Mouse (Mus musculus): ENCODE measurements around the gene Naa80. TPM values are rescaled to one million over a fixed set of nuclear protein-coding genes. Genes with fewer than 3 reads are reported as not detected.
A peak's percentile ranks its signal among the peaks of the same experiment; 100 is the strongest.

The Naa80 gene
- total and polyA plus RNA-seq, 2 experiments: 12.3 to 130 TPM

GRCm38 (mm10) chr9:107539940-107540339 is 38.7 kb upstream of the Naa80 start:
- no peaks in the 10 kb centered on the region for H3K27me3 ChIP-seq (ENCODE audit: control insufficient read depth, insufficient read depth, low read length)
- no peak overlapping the region for H3K27ac ChIP-seq (replicated peaks; ENCODE audit: insufficient read depth, low read depth, low read length)
- no peak overlapping the region for H3K9ac ChIP-seq (ENCODE audit: low read depth, low read length)
- peaks cover 24% of the 10 kb centered on the region for H3K4me1 ChIP-seq (ENCODE audit: control insufficient read depth, insufficient read depth, low read length)
- 96% methylated on average over 8 of the region's 8 CpGs for WGBS
- TF ChIP-seq POLR2A (IDR thresholded peaks at IDR 0.05; ENCODE audit: extremely low read depth, insufficient read depth, low read length) (no peak), CTCF (IDR thresholded peaks at IDR 0.05; ENCODE audit: low read depth, low read length) (no peak)
- no peaks in the 10 kb centered on the region; the same call in 1 of the 2 replicates for H3K36me3 ChIP-seq (ENCODE audit: control insufficient read depth, insufficient read depth, low read length)
- no peak for DNase-seq (ENCODE audit: extremely low read depth, low read depth, low spot score)
- H3K79me2 ChIP-seq (ENCODE audit: control insufficient read depth, insufficient read depth, low read length): peaks cover 20% of the 10 kb centered on the region; the same call in 1 of the 2 replicates
- H3K4me3 ChIP-seq (ENCODE audit: insufficient read depth, low read depth, low read length): no peak overlapping the region

GRCm38 (mm10) chr9:107540420-107540819 is 38.3 kb upstream of the Naa80 start:
- DNase-seq (ENCODE audit: extremely low read depth, low read depth, low spot score): no peak
- Histone ChIP-seq H3K9ac (ENCODE audit: low read depth, low read length) (no peak overlapping the region), H3K79me2 (ENCODE audit: control insufficient read depth, insufficient read depth, low read length) (peaks cover 16% of the 10 kb centered on the region; the same call in 1 of the 2 replicates), H3K4me1 (ENCODE audit: control insufficient read depth, insufficient read depth, low read length) (peaks cover 20% of the 10 kb centered on the region), H3K27me3 (ENCODE audit: control insufficient read depth, insufficient read depth, low read length) (no peaks in the 10 kb centered on the region), H3K27ac (replicated peaks; ENCODE audit: insufficient read depth, low read depth, low read length) (no peak overlapping the region), H3K4me3 (ENCODE audit: insufficient read depth, low read depth, low read length) (no peak overlapping the region), H3K36me3 (ENCODE audit: control insufficient read depth, insufficient read depth, low read length) (no peaks in the 10 kb centered on the region; the same call in 1 of the 2 replicates)
- TF ChIP-seq CTCF (IDR thresholded peaks at IDR 0.05; ENCODE audit: low read depth, low read length) (no peak), POLR2A (IDR thresholded peaks at IDR 0.05; ENCODE audit: extremely low read depth, insufficient read depth, low read length) (no peak)
- WGBS: 68% methylated on average over 4 of the region's 4 CpGs

- Histone ChIP-seq H3K4me3 (ENCODE audit: insufficient read depth, low read depth, low read length) (no peak overlapping the region), H3K27me3 (ENCODE audit: control insufficient read depth, insufficient read depth, low read length) (no peaks in the 10 kb centered on the region), H3K4me1 (ENCODE audit: control insufficient read depth, insufficient read depth, low read length) (peaks cover 15% of the 10 kb centered on the region), H3K36me3 (ENCODE audit: control insufficient read depth, insufficient read depth, low read length) (no peaks in the 10 kb centered on the region; the same call in 1 of the 2 replicates), H3K79me2 (ENCODE audit: control insufficient read depth, insufficient read depth, low read length) (peaks cover 10% of the 10 kb centered on the region; the same call in 1 of the 2 replicates), H3K27ac (replicated peaks; ENCODE audit: insufficient read depth, low read depth, low read length) (no peak overlapping the region), H3K9ac (ENCODE audit: low read depth, low read length) (no peak overlapping the region)
- no peak for DNase-seq (ENCODE audit: extremely low read depth, low read depth, low spot score)
- TF ChIP-seq POLR2A (IDR thresholded peaks at IDR 0.05; ENCODE audit: extremely low read depth, insufficient read depth, low read length) (no peak), CTCF (IDR thresholded peaks at IDR 0.05; ENCODE audit: low read depth, low read length) (no peak)
- 45% methylated on average over 10 of the region's 10 CpGs for WGBS
Measured at GRCm38 (mm10) chr9:107541005-107541404, 37.7 kb upstream of the Naa80 start.

GRCm38 (mm10) chr9:107541474-107542351 is 37.0 kb upstream of the Naa80 start, which contains the start of the genes Cyb561d2 and Nprl2:
Cyb561d2 (minus strand) TSS chr9:107542193.
Nprl2 (plus strand) TSS chr9:107542226.
- peak within 1 kb of the TSS; percentile 74 for H3K4me3 ChIP-seq (ENCODE audit: insufficient read depth, low read depth, low read length)
- no peak for TF ChIP-seq CTCF (IDR thresholded peaks at IDR 0.05; ENCODE audit: low read depth, low read length)
- TF ChIP-seq POLR2A (IDR thresholded peaks at IDR 0.05; ENCODE audit: extremely low read depth, insufficient read depth, low read length): 0 out of 2 replicates have a peak, but pooled peaks have one; percentile 27
- H3K27ac ChIP-seq (replicated peaks; ENCODE audit: insufficient read depth, low read depth, low read length): peak within 1 kb of the TSS; percentile 87
- no peaks in the 10 kb centered on the region; the same call in 1 of the 2 replicates for H3K36me3 ChIP-seq (ENCODE audit: control insufficient read depth, insufficient read depth, low read length)
- WGBS: under 1% methylated on average over 46 of the region's 46 CpGs
- DNase-seq (ENCODE audit: extremely low read depth, low read depth, low spot score): peak; percentile 91
- peak within 1 kb of the TSS; percentile 71 for H3K9ac ChIP-seq (ENCODE audit: low read depth, low read length)
- peaks cover 4% of the 10 kb centered on the region; the same call in 1 of the 2 replicates for H3K79me2 ChIP-seq (ENCODE audit: control insufficient read depth, insufficient read depth, low read length)
- H3K27me3 ChIP-seq (ENCODE audit: control insufficient read depth, insufficient read depth, low read length): no peaks in the 10 kb centered on the region
- peaks cover 8% of the 10 kb centered on the region for H3K4me1 ChIP-seq (ENCODE audit: control insufficient read depth, insufficient read depth, low read length)

- H3K9ac ChIP-seq (ENCODE audit: low read depth, low read length): peak overlapping the region; percentile 63
- TF ChIP-seq CTCF (IDR thresholded peaks at IDR 0.05; ENCODE audit: low read depth, low read length) (no peak), POLR2A (IDR thresholded peaks at IDR 0.05; ENCODE audit: extremely low read depth, insufficient read depth, low read length) (no peak)
- H3K4me1 ChIP-seq (ENCODE audit: control insufficient read depth, insufficient read depth, low read length): peaks cover 7% of the 10 kb centered on the region
- H3K79me2 ChIP-seq (ENCODE audit: control insufficient read depth, insufficient read depth, low read length): peaks cover 3% of the 10 kb centered on the region; the same call in 1 of the 2 replicates
- no peaks in the 10 kb centered on the region; the same call in 1 of the 2 replicates for H3K36me3 ChIP-seq (ENCODE audit: control insufficient read depth, insufficient read depth, low read length)
- WGBS: 1% methylated on average over 11 of the region's 11 CpGs
- no peak for DNase-seq (ENCODE audit: extremely low read depth, low read depth, low spot score)
- H3K27ac ChIP-seq (replicated peaks; ENCODE audit: insufficient read depth, low read depth, low read length): peak overlapping the region; percentile 20; the same call in 1 of the 2 replicates
- no peaks in the 10 kb centered on the region for H3K27me3 ChIP-seq (ENCODE audit: control insufficient read depth, insufficient read depth, low read length)
- peak overlapping the region; percentile 74 for H3K4me3 ChIP-seq (ENCODE audit: insufficient read depth, low read depth, low read length)
Measured at GRCm38 (mm10) chr9:107542352-107542686, 36.4 kb upstream of the Naa80 start.
